Mouse (Mus musculus): ENCODE measurements around the gene Tnrc18. TPM values are rescaled to one million over a fixed set of nuclear protein-coding genes. Genes with fewer than 3 reads are reported as not detected.

The Tnrc18 gene
- polyA plus RNA-seq (2016; fragmentation: Nextera tagmentation; extraction: Ambion mirVana): 25.2 and 39.3 TPM in 2 replicates

DNA sequence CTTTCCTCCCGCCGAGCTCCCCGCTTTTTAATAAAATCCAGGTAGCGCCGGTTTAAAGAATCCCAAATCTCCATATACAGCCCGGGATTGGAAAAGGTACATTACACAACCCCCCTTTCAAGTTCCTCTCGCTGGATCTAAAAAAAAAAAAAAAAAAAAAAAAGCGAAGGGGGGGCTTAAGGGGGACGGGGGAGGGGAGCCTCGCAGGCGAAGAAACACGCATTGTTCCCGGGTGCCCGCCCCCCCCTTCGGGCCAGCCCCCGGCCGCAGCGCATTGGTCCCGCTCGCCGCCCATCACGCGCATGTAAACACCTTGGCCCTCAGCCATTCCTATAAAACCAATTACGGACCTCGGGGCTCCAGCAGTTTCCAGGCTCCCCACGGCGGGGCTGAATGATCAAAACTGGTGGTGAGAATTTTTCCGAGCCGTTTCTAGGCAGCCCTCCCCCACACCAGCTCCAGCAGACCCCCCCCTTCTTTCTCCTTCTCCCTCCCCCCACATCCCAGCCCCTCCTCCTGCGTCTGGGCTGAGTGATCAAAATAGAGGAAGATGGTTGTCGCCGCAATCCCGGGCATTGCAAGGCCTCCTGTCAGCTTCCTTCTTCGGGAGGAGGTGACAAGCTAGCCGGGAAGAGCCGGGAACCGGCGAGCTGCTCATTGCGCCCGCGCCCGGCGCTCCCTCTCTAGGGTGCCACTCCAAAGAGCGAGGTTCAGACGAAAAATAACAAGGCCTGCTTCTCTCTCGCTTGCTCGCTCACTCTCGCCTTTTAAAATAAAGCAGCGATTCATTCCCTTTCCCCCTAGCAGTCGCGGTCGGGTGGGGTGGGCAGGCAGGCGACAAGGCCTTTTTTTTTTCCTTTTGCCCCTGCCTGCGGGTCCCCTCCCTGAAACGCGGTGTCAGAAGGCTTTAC, at the start of gene Tnrc18:
TSS of gene Tnrc18 (minus strand) at position 139 of the 911 bp plus-strand sequence.
- H3K36me3 ChIP-seq: peaks cover 9% of the 10 kb centered on the region
- H3K27me3 ChIP-seq (ENCODE audit: insufficient read depth, poor library complexity, severe bottlenecking): no peaks in the 10 kb centered on the region
- peak within 1 kb of the TSS; percentile 99 for H3K4me3 ChIP-seq
- H3K27ac ChIP-seq: peak within 1 kb of the TSS; percentile 100
- peaks cover 34% of the 10 kb centered on the region for H3K4me1 ChIP-seq (replicated peaks)
- peak; percentile 100 for DNase-seq (ENCODE audit: low spot score)
- under 1% methylated on average over 55 of the region's 56 CpGs for WGBS
- H3K9me3 ChIP-seq: no peaks in the 10 kb centered on the region

DNA sequence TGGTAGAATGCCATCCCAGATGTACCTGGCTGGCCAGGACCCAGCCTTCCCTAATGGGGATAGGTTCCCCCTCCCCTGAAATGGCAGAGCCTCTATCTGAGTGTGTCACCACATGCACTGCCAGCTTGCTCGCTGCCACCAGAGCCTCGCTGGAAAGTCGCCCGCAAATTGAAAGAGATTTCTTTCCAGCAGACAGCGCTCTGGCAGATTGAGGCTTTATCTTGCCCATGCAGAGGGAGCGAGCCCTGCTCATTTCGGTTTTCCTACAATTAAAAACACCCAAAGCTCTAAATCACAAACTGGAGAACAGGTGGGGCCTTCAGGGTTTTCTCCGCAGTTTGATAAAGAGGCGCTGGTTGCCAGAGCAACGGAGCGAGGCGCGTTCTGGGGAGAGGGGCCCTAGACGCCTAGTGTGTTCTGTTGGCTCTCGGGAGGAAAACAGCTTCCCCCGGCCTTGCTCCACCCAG, 40.3 kb upstream of the Tnrc18 start:
- WGBS: 58% methylated on average over 16 of the region's 16 CpGs
- Histone ChIP-seq H3K4me3 (no peak overlapping the region), H3K9me3 (peaks cover 6% of the 10 kb centered on the region), H3K27me3 (ENCODE audit: insufficient read depth, poor library complexity, severe bottlenecking) (no peaks in the 10 kb centered on the region), H3K27ac (no peak overlapping the region), H3K4me1 (replicated peaks) (peaks cover 7% of the 10 kb centered on the region; the same call in 1 of the 2 replicates), H3K36me3 (0 out of 2 replicates have a peak, but pooled peaks cover 4% of the 10 kb centered on the region)
- no peak for DNase-seq (ENCODE audit: low spot score)

DNA sequence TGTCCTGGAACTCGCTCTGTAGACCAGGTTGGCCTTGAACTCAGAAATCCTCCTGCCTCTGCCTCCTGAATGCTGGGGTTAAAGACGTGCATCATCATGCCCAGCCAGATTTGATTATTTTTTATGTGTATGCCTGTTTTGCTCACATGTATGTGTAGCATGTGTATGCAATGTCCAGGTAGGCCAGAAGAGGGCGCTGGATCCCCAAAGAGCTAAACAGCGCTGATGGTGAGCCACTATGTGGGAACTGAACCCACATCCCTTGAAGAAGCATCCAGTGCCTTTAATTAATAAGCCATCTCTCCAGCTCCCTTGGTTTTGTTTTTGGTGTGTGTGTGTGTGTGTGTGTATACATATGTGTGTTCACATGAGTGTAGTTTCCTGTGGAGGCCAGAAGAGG, 38.9 kb upstream of the Tnrc18 start:
- H3K9me3 ChIP-seq: peaks cover 6% of the 10 kb centered on the region
- WGBS: 75% methylated on average over 4 of the region's 4 CpGs
- H3K4me1 ChIP-seq (replicated peaks): peaks cover 12% of the 10 kb centered on the region; the same call in 1 of the 2 replicates
- H3K27me3 ChIP-seq (ENCODE audit: insufficient read depth, poor library complexity, severe bottlenecking): no peaks in the 10 kb centered on the region
- no peak for DNase-seq (ENCODE audit: low spot score)
- no peak overlapping the region for H3K27ac ChIP-seq
- no peak overlapping the region for H3K4me3 ChIP-seq
- H3K36me3 ChIP-seq: 0 out of 2 replicates have a peak, but pooled peaks cover 4% of the 10 kb centered on the region

DNA sequence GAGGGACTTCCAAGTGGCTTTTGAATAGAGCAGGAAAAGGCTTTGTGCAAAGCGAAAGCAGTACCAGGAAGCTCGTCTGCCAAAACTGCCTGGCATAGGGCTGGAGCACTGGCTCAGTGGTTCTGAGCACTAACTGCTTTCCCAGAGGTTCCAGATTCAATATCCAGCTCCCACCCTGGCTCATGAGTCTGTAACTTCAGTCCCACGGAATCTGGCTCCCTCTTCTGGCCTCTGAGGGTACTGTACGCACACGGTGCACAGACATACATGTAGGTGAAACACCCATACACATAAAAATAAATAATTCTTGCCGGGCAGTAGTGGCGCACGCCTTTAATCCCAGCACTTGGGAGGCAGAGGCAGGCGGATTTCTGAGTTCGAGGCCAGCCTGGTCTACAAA, 37.4 kb upstream of the Tnrc18 start:
- WGBS: 79% methylated on average over 10 of the region's 10 CpGs
- H3K36me3 ChIP-seq: 0 out of 2 replicates have a peak, but pooled peaks cover 4% of the 10 kb centered on the region
- peaks cover 13% of the 10 kb centered on the region; the same call in 1 of the 2 replicates for H3K4me1 ChIP-seq (replicated peaks)
- DNase-seq (ENCODE audit: low spot score): peak; percentile 55
- H3K9me3 ChIP-seq: peaks cover 6% of the 10 kb centered on the region
- no peak overlapping the region for H3K27ac ChIP-seq
- no peak overlapping the region for H3K4me3 ChIP-seq
- H3K27me3 ChIP-seq (ENCODE audit: insufficient read depth, poor library complexity, severe bottlenecking): no peaks in the 10 kb centered on the region

DNA sequence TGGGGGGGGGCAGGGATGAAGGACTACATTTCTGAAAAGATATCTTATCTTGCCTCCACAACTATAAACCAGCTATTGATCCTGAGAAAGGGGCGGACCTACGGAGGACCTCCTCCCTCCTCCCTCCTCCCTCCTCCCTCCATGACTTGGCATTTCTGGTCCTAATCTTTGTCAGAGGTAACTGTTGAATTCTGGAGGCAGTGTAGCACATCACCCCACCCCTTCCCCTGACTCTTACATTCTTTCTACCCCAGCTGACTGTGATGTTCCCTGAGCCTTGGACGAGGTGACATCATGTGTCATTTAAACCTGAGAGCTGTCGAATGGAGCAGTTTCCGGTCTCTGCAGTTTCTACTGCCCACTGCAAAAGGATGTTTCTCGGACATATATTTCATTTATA, 36.1 kb upstream of the Tnrc18 start:
- no peaks in the 10 kb centered on the region for H3K27me3 ChIP-seq (ENCODE audit: insufficient read depth, poor library complexity, severe bottlenecking)
- DNase-seq (ENCODE audit: low spot score): no peak

DNA sequence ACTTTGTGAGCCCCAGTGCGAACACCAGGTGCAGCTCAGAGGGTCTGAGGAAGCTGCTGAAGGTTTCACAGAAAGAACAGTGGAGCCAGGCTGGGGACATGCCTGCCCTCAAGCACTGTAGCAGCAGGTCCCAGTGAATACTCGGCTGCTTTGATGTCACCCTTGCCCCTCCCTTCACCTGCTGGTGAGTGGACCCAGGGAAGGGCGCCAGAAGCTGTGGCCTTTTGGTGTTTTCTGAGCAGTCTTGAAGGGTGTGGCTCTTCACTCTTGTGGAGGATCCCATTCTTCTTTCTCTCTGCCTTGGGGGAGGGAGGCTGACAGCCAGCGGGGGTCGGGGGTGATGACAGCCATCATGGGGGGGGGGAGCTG, 34.2 kb upstream of the Tnrc18 start:
- Histone ChIP-seq H3K4me1 (replicated peaks) (peaks cover 6% of the 10 kb centered on the region; the same call in 1 of the 2 replicates), H3K9me3 (peaks cover 5% of the 10 kb centered on the region), H3K36me3 (0 out of 2 replicates have a peak, but pooled peaks cover 4% of the 10 kb centered on the region), H3K27ac (no peak overlapping the region), H3K27me3 (ENCODE audit: insufficient read depth, poor library complexity, severe bottlenecking) (no peaks in the 10 kb centered on the region), H3K4me3 (no peak overlapping the region)
- no peak for DNase-seq (ENCODE audit: low spot score)
- 73% methylated on average over 5 of the region's 5 CpGs for WGBS

More for the DNA sequence above, 36.1 kb upstream of the Tnrc18 start:
- H3K27ac ChIP-seq: no peak overlapping the region
- 0 out of 2 replicates have a peak, but pooled peaks cover 4% of the 10 kb centered on the region for H3K36me3 ChIP-seq
- peaks cover 13% of the 10 kb centered on the region; the same call in 1 of the 2 replicates for H3K4me1 ChIP-seq (replicated peaks)
- WGBS: 86% methylated on average over 6 of the region's 6 CpGs
- H3K4me3 ChIP-seq: no peak overlapping the region
- peaks cover 6% of the 10 kb centered on the region for H3K9me3 ChIP-seq

DNA sequence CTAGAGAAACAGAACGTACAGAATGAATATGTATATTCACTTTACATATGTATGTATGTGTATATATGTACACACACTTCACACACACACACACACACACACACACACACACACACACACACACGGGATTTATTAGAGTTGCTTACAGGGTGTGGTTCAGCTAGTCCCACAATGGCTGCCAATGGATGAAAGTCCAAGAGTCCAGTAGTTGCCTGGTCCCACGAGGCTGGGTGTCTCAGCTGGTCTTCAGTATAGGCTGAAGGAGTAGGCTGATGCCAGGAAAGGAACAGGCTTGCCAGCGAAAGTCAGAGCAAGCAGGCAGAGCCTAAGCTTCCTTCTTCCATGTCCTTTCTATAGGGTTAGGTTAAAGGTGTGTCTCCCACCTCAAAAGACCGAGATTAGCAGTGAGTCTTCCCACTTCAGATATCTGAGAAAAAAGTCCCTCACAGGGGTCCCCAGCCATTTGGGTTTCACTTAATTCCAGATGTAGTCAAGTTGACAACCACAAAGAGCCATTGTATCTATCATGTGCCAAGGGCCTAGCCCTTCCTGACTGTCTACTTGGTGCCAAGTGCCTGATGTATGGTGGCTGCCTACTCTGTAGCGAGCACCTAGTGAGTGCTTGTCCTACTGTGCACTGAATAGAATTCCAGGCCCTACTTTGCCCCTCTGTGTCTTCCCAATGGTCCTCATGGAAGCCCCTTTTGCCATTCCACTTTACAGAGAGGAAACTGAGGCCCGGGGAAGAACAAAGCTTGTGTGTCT, 33.6 kb upstream of the Tnrc18 start:
- no peak for DNase-seq (ENCODE audit: low spot score)
- Histone ChIP-seq H3K4me3 (no peak overlapping the region), H3K36me3 (no peaks in the 10 kb centered on the region), H3K4me1 (replicated peaks) (peaks cover 6% of the 10 kb centered on the region; the same call in 1 of the 2 replicates), H3K27ac (no peak overlapping the region), H3K27me3 (ENCODE audit: insufficient read depth, poor library complexity, severe bottlenecking) (no peaks in the 10 kb centered on the region), H3K9me3 (no peaks in the 10 kb centered on the region)
- WGBS: 83% methylated on average over 7 of the region's 7 CpGs

DNA sequence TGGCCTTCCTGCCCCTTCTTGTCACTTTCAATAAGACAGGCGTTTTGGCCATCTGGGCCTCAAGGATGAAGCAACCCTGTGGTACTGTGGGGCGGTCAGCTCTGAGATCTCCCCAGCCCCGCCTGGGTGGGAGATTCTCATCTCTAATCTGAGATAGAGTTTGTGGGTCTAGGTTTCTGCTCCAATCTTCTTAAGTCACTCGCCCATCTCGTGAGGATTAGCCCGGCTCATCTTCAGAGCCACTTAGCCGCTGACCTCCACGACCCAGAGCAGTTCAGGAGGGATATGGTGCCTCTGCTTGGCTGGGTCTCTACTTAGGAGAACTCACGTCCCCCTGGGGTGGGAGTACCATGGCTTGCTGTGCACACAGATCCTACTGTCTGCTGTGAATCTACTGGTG, 33.0 kb upstream of the Tnrc18 start:
- Histone ChIP-seq H3K27me3 (ENCODE audit: insufficient read depth, poor library complexity, severe bottlenecking) (no peaks in the 10 kb centered on the region), H3K9me3 (no peaks in the 10 kb centered on the region), H3K27ac (no peak overlapping the region), H3K4me1 (replicated peaks) (peaks cover 6% of the 10 kb centered on the region; the same call in 1 of the 2 replicates), H3K36me3 (no peaks in the 10 kb centered on the region), H3K4me3 (no peak overlapping the region)
- 81% methylated on average over 9 of the region's 9 CpGs for WGBS
- DNase-seq (ENCODE audit: low spot score): no peak

DNA sequence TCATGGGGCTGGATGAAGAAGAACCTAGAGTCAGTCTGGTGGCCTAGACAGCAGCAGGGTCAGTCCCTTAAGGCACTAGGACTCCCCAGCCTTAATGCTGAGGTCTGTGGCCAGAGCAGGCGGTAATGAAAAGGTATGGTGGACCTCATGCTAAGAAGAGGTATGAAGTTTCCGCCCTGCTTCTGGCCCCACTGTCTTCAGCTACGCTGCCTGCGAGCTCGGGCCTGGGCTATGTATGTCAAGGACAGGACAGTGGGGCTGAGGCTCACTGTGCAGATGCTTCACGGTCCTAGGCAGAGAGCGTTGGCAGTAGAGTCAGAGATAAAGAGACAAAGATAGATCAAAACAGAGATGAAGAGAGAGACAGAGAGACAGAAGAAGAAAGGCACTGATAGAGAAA, 31.4 kb upstream of the Tnrc18 start:
- Histone ChIP-seq H3K27me3 (ENCODE audit: insufficient read depth, poor library complexity, severe bottlenecking) (no peaks in the 10 kb centered on the region), H3K9me3 (no peaks in the 10 kb centered on the region), H3K36me3 (no peaks in the 10 kb centered on the region), H3K4me3 (no peak overlapping the region), H3K4me1 (replicated peaks) (peaks cover 6% of the 10 kb centered on the region; the same call in 1 of the 2 replicates), H3K27ac (no peak overlapping the region)
- DNase-seq (ENCODE audit: low spot score): no peak
- WGBS: 92% methylated on average over 7 of the region's 7 CpGs

DNA sequence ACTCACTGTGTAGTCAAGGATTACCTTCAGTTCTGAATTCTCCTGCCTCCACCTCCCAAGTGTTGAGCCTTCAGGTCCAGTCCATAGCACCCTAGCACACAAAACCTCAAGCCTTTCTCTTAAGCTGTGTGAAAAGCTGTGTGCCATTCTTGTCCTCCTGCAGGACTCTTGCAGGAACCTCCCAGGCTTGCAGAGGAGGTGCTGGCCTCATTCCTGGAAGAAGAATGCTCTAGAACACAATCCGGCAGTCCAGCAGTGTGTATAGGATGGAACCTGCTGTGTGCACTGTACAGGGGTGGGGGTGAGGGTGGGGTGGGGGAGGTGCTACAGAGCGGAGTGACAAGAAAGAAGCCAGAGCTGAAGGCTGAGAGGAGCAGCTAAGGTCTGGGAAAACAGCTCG, 30.7 kb upstream of the Tnrc18 start:
- DNase-seq (ENCODE audit: low spot score): no peak
- no peaks in the 10 kb centered on the region for H3K9me3 ChIP-seq
- H3K4me1 ChIP-seq (replicated peaks): peaks cover 6% of the 10 kb centered on the region; the same call in 1 of the 2 replicates
- H3K4me3 ChIP-seq: no peak overlapping the region
- 74% methylated on average over 3 of the region's 3 CpGs for WGBS
- H3K27me3 ChIP-seq (ENCODE audit: insufficient read depth, poor library complexity, severe bottlenecking): no peaks in the 10 kb centered on the region
- H3K27ac ChIP-seq: no peak overlapping the region
- H3K36me3 ChIP-seq: no peaks in the 10 kb centered on the region

DNA sequence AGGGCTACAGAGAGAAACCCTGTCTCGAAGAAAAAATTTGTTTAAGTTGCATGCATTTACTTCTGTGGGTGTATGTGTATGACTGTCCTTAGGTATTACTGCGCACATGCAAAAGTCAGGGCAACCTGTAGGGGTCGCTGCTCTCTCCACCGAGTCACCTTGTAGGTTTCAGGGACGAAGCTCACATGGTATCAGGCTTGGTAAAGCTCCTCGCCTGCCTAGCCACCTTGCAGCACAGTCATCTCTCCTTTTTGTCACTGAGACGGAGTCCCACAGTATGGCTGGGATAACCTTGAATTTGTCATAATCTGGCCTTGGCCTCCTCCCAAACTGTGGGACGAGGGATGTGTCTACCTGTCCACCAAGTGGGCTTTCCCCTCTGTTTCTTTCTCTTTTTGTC, 27.0 kb upstream of the Tnrc18 start:
- Histone ChIP-seq H3K4me1 (replicated peaks) (peaks cover 21% of the 10 kb centered on the region), H3K4me3 (no peak overlapping the region), H3K9me3 (no peaks in the 10 kb centered on the region), H3K36me3 (no peaks in the 10 kb centered on the region), H3K27me3 (ENCODE audit: insufficient read depth, poor library complexity, severe bottlenecking) (no peaks in the 10 kb centered on the region), H3K27ac (no peak overlapping the region)
- no peak for DNase-seq (ENCODE audit: low spot score)
- 64% methylated on average over 8 of the region's 8 CpGs for WGBS

DNA sequence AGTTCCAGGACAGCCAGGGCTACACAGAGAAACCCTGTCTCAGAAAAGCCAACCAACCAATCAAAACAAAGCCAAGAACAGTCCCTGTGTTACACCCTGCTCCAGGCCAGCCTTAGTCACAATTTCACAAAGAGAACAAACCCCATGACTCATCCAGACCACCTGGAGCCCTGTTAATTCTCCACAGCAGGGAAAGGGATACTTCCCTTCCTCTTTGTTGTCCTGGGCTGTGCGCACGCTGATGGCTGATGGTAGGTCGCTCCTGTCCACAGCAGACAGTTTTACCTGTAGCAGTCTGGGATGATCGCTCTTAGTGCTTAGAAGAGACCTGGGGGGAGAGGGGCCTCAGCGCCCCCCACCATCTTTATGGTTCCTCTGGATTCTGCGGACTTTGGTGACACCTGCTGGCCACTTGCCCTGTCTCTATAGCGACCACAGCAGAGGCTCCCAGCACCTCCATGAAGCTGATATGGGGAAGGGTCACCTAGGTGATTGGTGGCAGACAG, 24.7 kb upstream of the Tnrc18 start:
- DNase-seq (ENCODE audit: low spot score): peak; percentile 53
- H3K36me3 ChIP-seq: no peaks in the 10 kb centered on the region
- peak overlapping the region; percentile 75 for H3K27ac ChIP-seq
- no peaks in the 10 kb centered on the region for H3K27me3 ChIP-seq (ENCODE audit: insufficient read depth, poor library complexity, severe bottlenecking)
- no peak overlapping the region for H3K4me3 ChIP-seq
- WGBS: 15% methylated on average over 7 of the region's 7 CpGs
- peaks cover 21% of the 10 kb centered on the region for H3K4me1 ChIP-seq (replicated peaks)
- H3K9me3 ChIP-seq: no peaks in the 10 kb centered on the region

Measured in hindbrain, embryonic 10.5 days (tissue).